Mouse (Mus musculus) liver, embryonic 18 days (tissue): ENCODE measurements around the gene Ppp2r3a. TPM values are rescaled to one million over a fixed set of nuclear protein-coding genes. Genes with fewer than 3 reads are reported as not detected.

ENCODE experiments used
- polyA plus RNA-seq: library from polyadenylated mRNA; depleted of rRNA; stranded (reverse); fragments of >200 nt; gene quantifications from 2 replicates; pipeline ENCODE4 v1.2.3, GENCODE M21; 2012; rRNA removed

The Ppp2r3a gene
- 4.4 and 6.6 TPM in 2 replicates for polyA plus RNA-seq

DNA sequence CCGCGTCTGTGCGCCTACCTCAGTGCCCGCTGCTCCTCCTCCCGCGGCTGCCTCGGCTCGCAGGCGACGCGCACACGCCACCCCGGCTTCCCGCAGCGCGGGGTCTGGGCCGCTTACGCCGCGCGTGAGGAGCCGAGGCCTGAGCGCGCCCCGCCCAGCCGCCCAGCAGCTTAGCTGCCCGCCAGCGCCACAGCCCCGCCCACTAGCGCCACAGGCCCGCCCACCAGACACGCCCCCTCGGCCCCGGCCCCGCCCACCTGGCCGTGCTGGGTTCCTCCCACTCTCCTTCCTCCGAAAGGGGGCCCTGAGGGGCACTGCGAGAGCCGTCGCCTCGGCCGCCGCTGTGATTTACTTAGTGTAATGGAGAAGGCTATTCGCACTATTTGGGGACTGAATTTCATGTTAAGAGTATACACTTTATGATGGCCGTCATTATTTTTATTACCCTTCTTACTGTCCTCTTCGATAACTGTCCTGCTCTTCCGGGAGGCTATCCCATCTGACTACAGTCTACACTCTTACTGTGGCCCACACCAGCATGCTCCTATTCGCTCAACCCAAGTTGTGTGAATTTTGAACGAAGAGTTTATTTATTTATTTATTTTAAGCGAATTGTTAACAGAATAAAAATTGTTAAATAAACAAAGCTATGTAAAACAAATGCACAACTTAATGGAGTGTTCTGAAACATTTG, at the start of gene Ppp2r3a:
TSS of gene Ppp2r3a (minus strand) at position 152 of the 694 bp plus-strand sequence.

DNA sequence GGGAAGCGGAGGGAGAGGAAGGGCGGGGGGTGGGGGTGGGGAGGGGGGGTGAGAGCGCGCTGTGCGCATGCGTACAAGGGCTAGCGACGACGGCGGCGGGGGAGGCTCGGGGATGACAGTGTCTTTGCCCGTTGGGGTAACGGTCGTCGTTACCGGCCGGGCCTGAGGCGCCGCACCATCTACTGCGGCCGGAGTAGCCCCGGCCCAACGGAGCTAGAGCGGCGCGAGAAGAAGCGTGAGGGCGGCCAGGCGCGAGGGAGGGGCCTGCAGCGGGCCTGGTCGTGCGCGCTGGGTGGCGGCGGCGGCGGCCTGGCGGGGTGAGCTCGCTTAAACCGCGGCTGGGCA, 177.6 kb downstream of the Ppp2r3a start, which contains the start of gene Msl2:
TSS of gene Msl2 (plus strand) at position 115 of the 345 bp plus-strand sequence.

Other genes starting within 250 kb of the Ppp2r3a start
- gene Pccb, start 216.9 kb downstream of the Ppp2r3a start, polyA plus RNA-seq: 40.7 and 46.4 TPM in 2 replicates
- 7.5 and 7.6 TPM in 2 replicates for gene Msl2, start 177.7 kb downstream of the Ppp2r3a start, polyA plus RNA-seq